Mouse (Mus musculus) olfactory bulb, adult 2 months (tissue): ENCODE measurements at regions not wholly inside any gene's neighbourhood (a gene's known extent, or its start where the extent isn't known, plus 50 kb on each side); places are given as distances from the start of the nearest gene placed in this dataset.

Experiments used
- H3K27ac ChIP-seq: fragments of 200-500 bp; 2 replicates; pipeline ENCODE4 v1.5.1; 2012; ENCODE audit warnings: low read depth, low read length; ENCODE audit not compliant: insufficient read depth
- H3K4me1 ChIP-seq: fragments of 200-500 bp; 2 replicates; pipeline ENCODE4 v1.6.1; 2012; ENCODE audit warnings: low read length; ENCODE audit not compliant: control insufficient read depth, insufficient read depth
- H3K4me3 ChIP-seq: fragments of 200-500 bp; 2 replicates; pipeline ENCODE4 v1.5.1; 2012; ENCODE audit warnings: mild to moderate bottlenecking, low read depth, low read length, moderate library complexity; ENCODE audit not compliant: insufficient read depth
- CTCF ChIP-seq: fragments of 200-500 bp; IDR thresholded peaks from 2 replicates; pipeline ENCODE4 v1.5.1; 2012; ENCODE audit warnings: low read depth, mild to moderate bottlenecking, low read length, moderate library complexity; ENCODE audit not compliant: insufficient read depth
- POLR2A ChIP-seq: fragments of 200-500 bp; IDR thresholded peaks from 2 replicates; pipeline ENCODE4 v1.6.1; 2012; ENCODE audit warnings: mild to moderate bottlenecking, low read depth, low read length, moderate library complexity; ENCODE audit not compliant: insufficient read depth
- WGBS: fragments of 180-500 bp; shearing (Covaris S2); methylation state at CpG from one replicate; pipeline ENCODE4 v1.1.7; 2018; 5-methylcytosine and 5-hydroxymethylcytosine counted together

DNA sequence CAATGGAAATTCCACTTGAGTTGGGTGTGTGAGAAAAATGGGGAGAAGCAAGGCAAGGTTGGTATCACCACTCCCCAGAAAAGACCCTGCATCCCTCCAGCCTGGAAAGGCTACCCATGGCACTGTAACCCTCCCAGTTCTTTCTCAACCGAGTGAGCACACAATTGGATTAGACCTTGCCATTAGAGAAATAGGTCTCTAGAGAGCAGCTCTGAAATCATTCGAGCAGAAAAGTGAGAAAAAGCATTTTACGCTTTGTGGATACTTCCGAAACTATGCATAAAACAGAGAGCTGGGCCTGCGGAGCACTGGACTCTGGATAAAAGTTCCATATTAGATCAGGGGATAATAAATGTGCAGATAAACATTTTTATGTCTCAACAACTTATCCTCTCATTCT, 264.6 kb upstream of the Map3k7 start:
- WGBS: 76% methylated on average over 5 of the region's 5 CpGs
- no peak overlapping the region for H3K27ac ChIP-seq
- H3K4me1 ChIP-seq: no peaks in the 10 kb centered on the region
- no peak overlapping the region for H3K4me3 ChIP-seq
- no peak for TF ChIP-seq POLR2A
- TF ChIP-seq CTCF: no peak

DNA sequence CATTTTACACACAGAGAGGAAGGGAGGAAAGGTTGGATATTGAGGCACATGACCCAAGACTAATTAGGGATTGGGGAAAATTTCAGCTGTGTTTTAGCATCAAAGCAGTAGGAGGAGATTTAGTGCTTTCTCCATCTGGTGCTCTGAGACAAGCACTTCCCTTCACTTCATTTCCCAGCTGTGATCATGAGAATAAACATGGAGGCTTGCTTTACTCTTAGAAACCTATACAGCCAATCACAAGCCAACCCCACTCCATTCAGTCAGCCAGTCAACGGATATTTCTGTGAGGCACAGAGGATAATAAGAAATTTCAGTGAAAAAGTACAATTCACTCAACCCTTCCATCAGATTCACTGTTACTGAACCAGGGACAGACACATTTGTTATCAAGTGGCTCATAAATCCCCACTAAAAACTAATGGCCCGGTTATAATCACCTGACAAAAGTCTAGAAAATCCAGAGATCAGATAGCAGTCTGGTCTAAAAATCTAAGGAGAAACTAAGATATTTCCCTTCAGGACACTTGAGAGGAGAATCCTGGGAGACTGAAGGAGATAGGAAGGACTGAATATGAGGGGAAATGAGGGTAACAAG, 249.7 kb upstream of the Map3k7 start:
- WGBS: 79% methylated on average over 2 of the region's 2 CpGs
- Histone ChIP-seq H3K27ac (no peak overlapping the region), H3K4me3 (no peak overlapping the region), H3K4me1 (no peaks in the 10 kb centered on the region)
- TF ChIP-seq CTCF: no peak
- no peak for TF ChIP-seq POLR2A

DNA sequence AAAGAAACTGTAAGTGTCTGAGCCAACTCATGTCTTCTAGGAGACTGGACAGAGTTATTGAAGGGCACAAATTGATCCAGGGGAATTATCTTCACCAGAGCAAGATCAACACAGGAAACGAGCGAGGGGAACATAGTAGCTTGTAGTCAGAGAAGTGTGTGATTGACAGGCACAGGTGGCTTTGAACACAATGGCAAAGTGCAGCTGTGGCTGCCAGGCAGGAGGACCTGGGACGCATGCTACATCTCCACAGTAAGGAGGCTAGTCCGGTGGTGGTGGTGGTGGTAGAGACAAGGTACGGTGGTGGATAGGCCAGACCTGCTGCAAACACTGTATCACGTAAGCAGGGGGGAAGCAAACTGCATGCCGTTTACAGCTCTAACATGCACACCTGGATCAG, 240.4 kb upstream of the Map3k7 start:
- TF ChIP-seq CTCF (no peak), POLR2A (no peak)
- WGBS: 88% methylated on average over 7 of the region's 7 CpGs
- Histone ChIP-seq H3K4me3 (no peak overlapping the region), H3K27ac (no peak overlapping the region), H3K4me1 (no peaks in the 10 kb centered on the region)

DNA sequence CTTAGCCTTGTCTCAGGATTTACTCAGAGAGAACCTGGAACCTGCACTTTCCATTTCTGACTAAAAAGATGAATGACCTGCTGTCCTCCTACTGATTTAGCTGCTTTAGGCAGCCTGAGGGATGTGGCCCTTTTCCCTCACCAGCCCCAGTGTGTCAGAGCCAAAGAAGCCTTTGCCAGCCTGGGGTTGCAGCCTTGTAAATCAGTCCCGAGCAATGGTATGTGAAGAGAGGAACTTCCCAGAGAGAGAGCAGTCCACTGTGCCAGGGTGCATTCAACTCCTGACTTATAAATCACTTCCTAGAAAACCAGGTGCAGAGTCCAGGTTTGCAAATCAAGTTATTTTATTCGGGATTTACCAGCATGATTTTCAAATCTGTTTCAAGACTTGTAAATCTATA, 239.5 kb upstream of the Map3k7 start:
- TF ChIP-seq CTCF (no peak), POLR2A (no peak)
- WGBS: 76% methylated on average over 2 of the region's 2 CpGs
- H3K27ac ChIP-seq: no peak overlapping the region
- no peak overlapping the region for H3K4me3 ChIP-seq
- no peaks in the 10 kb centered on the region for H3K4me1 ChIP-seq

DNA sequence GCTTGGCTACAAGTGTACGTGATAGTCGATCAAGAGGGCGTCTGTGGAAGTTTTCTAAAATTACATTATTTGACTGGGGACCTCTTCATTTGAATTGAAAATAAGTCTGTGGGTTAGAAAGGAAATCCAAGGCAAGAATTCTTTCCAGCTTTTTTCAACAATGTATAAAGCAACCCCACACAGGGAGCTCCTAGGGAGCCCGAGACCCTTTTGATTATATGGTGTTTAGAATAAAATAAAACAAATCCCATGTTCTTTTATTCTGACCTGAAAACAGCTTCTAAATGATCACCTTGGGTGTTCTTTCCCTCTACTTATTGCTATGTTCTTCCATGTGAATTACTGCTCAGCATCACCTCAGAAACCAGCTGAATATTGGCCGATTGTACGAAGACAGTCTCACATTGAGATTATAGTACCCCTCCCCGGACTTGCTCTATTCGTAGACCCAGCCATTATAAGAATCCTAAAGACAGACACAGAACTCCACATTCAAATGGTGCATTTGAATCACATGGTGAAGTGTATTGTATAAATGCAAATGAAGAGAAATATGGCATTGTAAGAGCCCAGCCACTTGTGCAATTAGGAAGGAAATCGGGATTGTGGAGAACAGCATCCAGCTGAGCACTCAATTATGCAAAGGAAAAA, 236.3 kb upstream of the Map3k7 start:
- WGBS: 35% methylated on average over 9 of the region's 9 CpGs
- no peaks in the 10 kb centered on the region for H3K4me1 ChIP-seq
- no peak for TF ChIP-seq CTCF
- TF ChIP-seq POLR2A: no peak
- no peak overlapping the region for H3K27ac ChIP-seq
- H3K4me3 ChIP-seq: no peak overlapping the region

DNA sequence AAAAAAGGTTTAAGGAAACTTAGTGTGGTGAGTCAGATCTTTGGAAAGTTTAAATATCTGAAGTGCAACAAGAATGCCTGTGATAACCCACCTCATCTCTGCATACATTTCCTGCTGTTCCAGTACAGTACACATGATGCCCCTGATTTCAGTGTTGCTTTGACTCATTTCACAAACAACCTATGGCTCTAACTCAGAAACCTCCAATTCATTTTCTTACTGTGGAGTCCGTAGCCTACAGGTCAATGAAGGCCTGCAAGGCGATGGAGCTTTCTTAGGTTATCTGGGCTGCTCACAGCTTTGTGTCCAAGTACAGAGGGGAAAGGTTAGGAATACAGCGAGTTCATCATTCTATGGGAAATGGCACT, 235.8 kb upstream of the Map3k7 start:
- TF ChIP-seq POLR2A (no peak), CTCF (no peak)
- WGBS: 68% methylated on average over 3 of the region's 3 CpGs
- no peak overlapping the region for H3K4me3 ChIP-seq
- H3K27ac ChIP-seq: no peak overlapping the region
- no peaks in the 10 kb centered on the region for H3K4me1 ChIP-seq

DNA sequence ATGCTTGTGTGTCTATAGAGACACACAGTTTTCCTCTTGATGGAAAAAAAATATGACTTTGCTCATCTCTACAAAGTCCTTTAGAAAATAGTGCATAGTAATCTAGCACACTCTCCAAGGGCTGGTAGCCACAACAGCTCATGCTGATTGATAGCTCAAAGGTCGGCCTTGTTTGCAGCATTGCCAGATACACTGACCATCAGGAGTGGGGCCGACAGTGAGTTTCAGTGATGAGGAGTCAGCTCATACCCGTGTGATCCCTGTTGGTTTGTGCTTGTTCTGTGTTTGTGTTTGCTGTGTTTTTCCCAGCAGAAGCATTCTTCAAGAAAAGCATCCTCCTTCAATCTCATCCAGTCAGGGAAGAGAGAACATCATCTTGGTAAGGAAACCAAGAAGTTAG, 220.1 kb upstream of the Map3k7 start:
- 88% methylated on average over 3 of the region's 3 CpGs for WGBS
- Histone ChIP-seq H3K4me3 (no peak overlapping the region), H3K4me1 (no peaks in the 10 kb centered on the region), H3K27ac (no peak overlapping the region)
- TF ChIP-seq CTCF (no peak), POLR2A (no peak)

DNA sequence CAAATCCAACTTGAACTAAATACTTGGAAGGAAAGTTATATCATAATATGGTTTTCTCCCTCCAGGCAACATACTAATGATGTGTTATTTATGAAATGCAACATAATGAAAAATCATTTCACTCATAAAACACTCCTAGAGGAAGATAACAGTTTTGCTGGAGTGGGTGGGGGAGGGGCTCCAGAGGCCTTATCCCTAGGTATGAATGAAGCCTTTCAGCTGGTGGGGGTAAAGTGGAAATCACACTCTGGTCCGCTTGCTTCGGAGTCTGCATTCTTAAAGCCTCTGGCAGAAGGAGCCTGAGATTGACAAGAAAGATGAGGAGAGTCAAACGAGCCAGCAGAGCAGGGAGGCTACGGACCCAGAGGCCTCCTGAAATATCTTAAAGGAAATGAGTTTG, 219.5 kb upstream of the Map3k7 start:
- WGBS: 73% methylated on average over 4 of the region's 4 CpGs
- Histone ChIP-seq H3K4me3 (no peak overlapping the region), H3K27ac (no peak overlapping the region), H3K4me1 (no peaks in the 10 kb centered on the region)
- no peak for TF ChIP-seq CTCF
- TF ChIP-seq POLR2A: no peak

DNA sequence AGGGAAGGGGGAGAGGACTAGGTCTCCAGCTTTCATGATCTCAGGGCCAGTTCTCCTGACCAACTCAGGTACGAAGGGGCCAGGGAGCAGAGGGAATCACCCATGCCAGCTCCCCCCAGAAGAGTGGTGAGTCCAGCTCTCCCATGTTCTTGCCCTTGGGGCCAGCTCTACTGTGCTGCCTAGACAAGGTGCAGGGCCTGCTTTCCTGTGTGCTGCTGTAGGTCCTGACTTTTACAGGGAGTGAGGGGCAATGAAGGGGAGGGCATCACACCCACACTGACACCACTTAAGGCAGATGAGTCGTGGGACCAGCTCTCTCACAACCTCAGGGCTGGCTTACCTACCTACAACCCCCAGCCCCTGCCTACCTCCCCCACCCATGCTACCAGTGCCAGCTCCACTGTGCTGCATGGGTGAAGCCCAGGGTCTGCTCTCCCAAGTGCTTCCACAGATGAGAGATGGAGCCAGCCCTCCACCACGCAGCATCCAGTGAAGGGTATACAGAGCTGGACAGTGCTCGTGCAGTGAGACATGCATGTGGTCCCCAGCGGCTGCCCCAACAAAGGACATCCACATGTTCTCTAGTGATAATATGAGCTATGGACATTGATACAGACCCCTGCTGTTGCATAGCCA, 210.1 kb upstream of the Map3k7 start:
- Histone ChIP-seq H3K4me1 (no peaks in the 10 kb centered on the region), H3K4me3 (no peak overlapping the region), H3K27ac (no peak overlapping the region)
- WGBS: 95% methylated on average over 5 of the region's 5 CpGs
- TF ChIP-seq CTCF (no peak), POLR2A (no peak)

DNA sequence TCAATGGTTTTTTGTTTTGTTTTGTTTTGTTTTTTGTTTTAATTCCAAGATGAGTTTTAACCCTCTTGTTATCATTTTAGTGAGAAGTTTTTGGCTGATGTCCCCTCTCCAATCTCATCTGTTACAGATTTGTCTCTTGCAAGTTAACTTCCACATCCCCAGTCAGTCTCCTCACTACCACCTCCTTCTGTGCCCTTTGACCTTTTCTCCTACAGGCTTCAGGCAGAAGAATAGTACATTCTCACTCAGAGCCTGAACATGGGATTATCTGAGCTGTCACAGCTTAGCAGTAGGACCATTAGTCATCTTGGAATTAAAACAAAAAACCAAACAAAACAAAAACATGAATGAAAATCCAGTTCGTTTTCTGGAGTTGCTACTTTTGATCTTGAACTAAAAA, 206.8 kb upstream of the Map3k7 start:
- Histone ChIP-seq H3K4me3 (no peak overlapping the region), H3K27ac (no peak overlapping the region), H3K4me1 (no peaks in the 10 kb centered on the region)
- TF ChIP-seq CTCF: no peak
- 35% methylated on average over 1 of the region's 1 CpGs for WGBS
